Mouse (Mus musculus) forebrain, embryonic 13.5 days (tissue): ENCODE results near the gene Jak2. TPM values are rescaled to one million over a fixed set of nuclear protein-coding genes. Genes with fewer than 3 reads are reported as not detected.

Experiments used
- ATAC-seq: fragments of 200-750 bp; cut with Nextera tagmentation; 2 replicates; pipeline ENCODE4 v1.8.0; 2017
- H3K27ac ChIP-seq: fragments of 300-500 bp; sonication (generic); 2 replicates; pipeline ENCODE4 v1.5.1; 2015; ENCODE audit warnings: inconsistent platforms, mild to moderate bottlenecking, moderate library complexity
- H3K27me3 ChIP-seq: fragments of 300-500 bp; sonication (generic); 2 replicates; pipeline ENCODE4 v1.6.1; 2015; ENCODE audit warnings: mild to moderate bottlenecking, inconsistent platforms
- H3K36me3 ChIP-seq: fragments of 300-500 bp; sonication (generic); 2 replicates; pipeline ENCODE4 v1.6.1; 2015; ENCODE audit warnings: mild to moderate bottlenecking, inconsistent platforms; ENCODE audit not compliant: poor library complexity, severe bottlenecking
- H3K4me1 ChIP-seq: fragments of 300-500 bp; sonication (generic); 2 replicates; pipeline ENCODE4 v1.6.1; 2015; ENCODE audit warnings: inconsistent platforms
- H3K4me2 ChIP-seq: fragments of 300-500 bp; sonication (generic); 2 replicates; pipeline ENCODE4 v1.6.1; 2015; ENCODE audit warnings: inconsistent platforms, mild to moderate bottlenecking, moderate library complexity
- H3K4me3 ChIP-seq: fragments of 300-500 bp; sonication (generic); 2 replicates; pipeline ENCODE4 v1.5.1; 2015; ENCODE audit warnings: mild to moderate bottlenecking, inconsistent platforms
- H3K9ac ChIP-seq: fragments of 300-500 bp; sonication (generic); 2 replicates; pipeline ENCODE4 v1.6.1; 2015; ENCODE audit warnings: mild to moderate bottlenecking, inconsistent platforms
- H3K9me3 ChIP-seq: fragments of 300-500 bp; sonication (generic); replicated peaks from 2 replicates; pipeline ENCODE4 v1.6.1; 2016; ENCODE audit warnings: inconsistent platforms
- WGBS: fragments of 180-500 bp; shearing (Covaris S2); methylation state at CpG from one replicate; pipeline ENCODE4 v1.1.7; 2015; 5-methylcytosine and 5-hydroxymethylcytosine counted together
- polyA plus RNA-seq: library from polyadenylated mRNA; unstranded; fragments of >200 nt; fragmentation: Nextera tagmentation; extraction: Ambion mirVana; gene quantifications from 2 replicates; pipeline ENCODE4 v1.2.1, GENCODE M21; 2015

Jak2 gene
- polyA plus RNA-seq, 1 experiment from 2014 or later: 10.7 TPM

GRCm38 (mm10) chr19:29325053-29325851 is 73.6 kb downstream of the Jak2 start, which contains the start of gene Insl6:
Gene Insl6 (minus strand): TSS chr19:29325356.
- Histone ChIP-seq H3K4me2 (peak within 1 kb of the TSS; percentile 61), H3K4me3 (peak within 1 kb of the TSS; percentile 33), H3K4me1 (0 out of 2 replicates have a peak, but pooled peaks cover 3% of the 10 kb centered on the region), H3K9ac (no peak within 1 kb of the TSS), H3K27me3 (peaks cover 6% of the 10 kb centered on the region; the same call in 1 of the 2 replicates), H3K36me3 (no peaks in the 10 kb centered on the region), H3K27ac (no peak within 1 kb of the TSS), H3K9me3 (no peaks in the 10 kb centered on the region)
- 5% methylated on average over 31 of the region's 31 CpGs for WGBS
- peak; percentile 92 for ATAC-seq

- no peak for ATAC-seq
- 73% methylated on average over 9 of the region's 9 CpGs for whole genome bisulfite sequencing
- peak overlapping the region; percentile 61 for H3K4me2 ChIP-seq
These were observed 74.2 kb downstream of the Jak2 start for GRCm38 (mm10) chr19:29325852-29326180.

GRCm38 (mm10) chr19:29326396-29326795 is 74.8 kb downstream of the Jak2 start:
- 0 out of 2 replicates have a peak, but pooled peaks cover 3% of the 10 kb centered on the region for H3K4me1 ChIP-seq
- H3K27me3 ChIP-seq: peaks cover 6% of the 10 kb centered on the region; the same call in 1 of the 2 replicates
- no peak for ATAC-seq
- H3K36me3 ChIP-seq: no peaks in the 10 kb centered on the region
- H3K9ac ChIP-seq: no peak overlapping the region
- no peaks in the 10 kb centered on the region for H3K9me3 ChIP-seq
- H3K4me2 ChIP-seq: no peak overlapping the region
- no peak overlapping the region for H3K4me3 ChIP-seq
- WGBS: 80% methylated on average over 4 of the region's 4 CpGs
- H3K27ac ChIP-seq: no peak overlapping the region

More at GRCm38 (mm10) chr19:29325852-29326180, 74.2 kb downstream of the Jak2 start:
- H3K27ac ChIP-seq: no peak overlapping the region
- peaks cover 6% of the 10 kb centered on the region; the same call in 1 of the 2 replicates for H3K27me3 ChIP-seq
- no peak overlapping the region for H3K9ac ChIP-seq
- H3K4me1 ChIP-seq: 0 out of 2 replicates have a peak, but pooled peaks cover 3% of the 10 kb centered on the region
- no peaks in the 10 kb centered on the region for H3K36me3 ChIP-seq
- no peaks in the 10 kb centered on the region for H3K9me3 ChIP-seq
- H3K4me3 ChIP-seq: no peak overlapping the region

GRCm38 (mm10) chr19:29326822-29327552 is 75.4 kb downstream of the Jak2 start:
- 70% methylated on average over 13 of the region's 13 CpGs for WGBS
- ATAC-seq: no peak
- H3K4me3 ChIP-seq: no peak overlapping the region

GRCm38 (mm10) chr19:29334068-29334745 is 82.6 kb downstream of the Jak2 start, which contains the start of gene Rln1:
Gene Rln1 (minus strand): TSS chr19:29334670.
- 2% methylated on average over 23 of the region's 23 CpGs for WGBS
- peaks cover 15% of the 10 kb centered on the region for H3K4me1 ChIP-seq
- peak; percentile 77 for ATAC-seq
- no peaks in the 10 kb centered on the region for H3K9me3 ChIP-seq
- H3K4me3 ChIP-seq: peak within 1 kb of the TSS; percentile 46
- H3K4me2 ChIP-seq: peak within 1 kb of the TSS; percentile 80
- no peaks in the 10 kb centered on the region for H3K36me3 ChIP-seq
- no peak within 1 kb of the TSS for H3K27ac ChIP-seq
- peak within 1 kb of the TSS; percentile 74 for H3K9ac ChIP-seq
- peaks cover 5% of the 10 kb centered on the region; the same call in 1 of the 2 replicates for H3K27me3 ChIP-seq

More at GRCm38 (mm10) chr19:29326822-29327552, 75.4 kb downstream of the Jak2 start:
- Histone ChIP-seq H3K4me1 (0 out of 2 replicates have a peak, but pooled peaks cover 3% of the 10 kb centered on the region), H3K27me3 (peaks cover 6% of the 10 kb centered on the region; the same call in 1 of the 2 replicates), H3K9me3 (no peaks in the 10 kb centered on the region), H3K9ac (no peak overlapping the region), H3K27ac (no peak overlapping the region), H3K4me2 (no peak overlapping the region), H3K36me3 (no peaks in the 10 kb centered on the region)

GRCm38 (mm10) chr19:29336624-29337023 is 85.0 kb downstream of the Jak2 start:
- no peak for ATAC-seq
- H3K4me1 ChIP-seq: peaks cover 15% of the 10 kb centered on the region
- no peaks in the 10 kb centered on the region for H3K36me3 ChIP-seq
- WGBS: 89% methylated on average over 2 of the region's 2 CpGs
- H3K27me3 ChIP-seq: peaks cover 5% of the 10 kb centered on the region; the same call in 1 of the 2 replicates
- H3K4me2 ChIP-seq: no peak overlapping the region
- H3K9ac ChIP-seq: no peak overlapping the region
- no peak overlapping the region for H3K4me3 ChIP-seq
- H3K27ac ChIP-seq: no peak overlapping the region
- no peaks in the 10 kb centered on the region for H3K9me3 ChIP-seq

- Histone ChIP-seq H3K9ac (no peak overlapping the region), H3K4me3 (no peak overlapping the region), H3K36me3 (no peaks in the 10 kb centered on the region), H3K9me3 (no peaks in the 10 kb centered on the region), H3K4me2 (no peak overlapping the region), H3K4me1 (no peaks in the 10 kb centered on the region), H3K27me3 (no peaks in the 10 kb centered on the region), H3K27ac (no peak overlapping the region)
- 80% methylated on average over 4 of the region's 4 CpGs for WGBS
- ATAC-seq: no peak
These were observed 89.4 kb downstream of the Jak2 start for GRCm38 (mm10) chr19:29341029-29341428.

GRCm38 (mm10) chr19:29342281-29342680 is 90.7 kb downstream of the Jak2 start:
- Histone ChIP-seq H3K36me3 (no peaks in the 10 kb centered on the region), H3K27ac (no peak overlapping the region), H3K27me3 (no peaks in the 10 kb centered on the region), H3K4me3 (no peak overlapping the region), H3K4me2 (no peak overlapping the region), H3K4me1 (no peaks in the 10 kb centered on the region), H3K9me3 (no peaks in the 10 kb centered on the region), H3K9ac (no peak overlapping the region)
- WGBS: 88% methylated on average over 6 of the region's 6 CpGs
- no peak for ATAC-seq

GRCm38 (mm10) chr19:29344868-29345267 is 93.2 kb downstream of the Jak2 start:
- H3K27me3 ChIP-seq: no peaks in the 10 kb centered on the region
- H3K4me3 ChIP-seq: no peak overlapping the region
- no peak for ATAC-seq
- H3K4me1 ChIP-seq: no peaks in the 10 kb centered on the region
- H3K36me3 ChIP-seq: peaks cover 2% of the 10 kb centered on the region
- H3K4me2 ChIP-seq: no peak overlapping the region
- no peak overlapping the region for H3K27ac ChIP-seq
- no peak overlapping the region for H3K9ac ChIP-seq
- H3K9me3 ChIP-seq: no peaks in the 10 kb centered on the region

- no peak for ATAC-seq
- no peaks in the 10 kb centered on the region for H3K9me3 ChIP-seq
- no peaks in the 10 kb centered on the region; the same call in 1 of the 2 replicates for H3K4me1 ChIP-seq
- no peak overlapping the region for H3K4me3 ChIP-seq
- no peak overlapping the region for H3K4me2 ChIP-seq
- H3K9ac ChIP-seq: no peak overlapping the region
- 87% methylated on average over 6 of the region's 6 CpGs for WGBS
- no peak overlapping the region for H3K27ac ChIP-seq
- no peaks in the 10 kb centered on the region for H3K27me3 ChIP-seq
- H3K36me3 ChIP-seq: peaks cover 6% of the 10 kb centered on the region
These were observed 94.0 kb downstream of the Jak2 start for GRCm38 (mm10) chr19:29345636-29346035.

GRCm38 (mm10) chr19:29350991-29351390 is 99.4 kb downstream of the Jak2 start:
- Histone ChIP-seq H3K36me3 (peaks cover 6% of the 10 kb centered on the region), H3K27me3 (no peaks in the 10 kb centered on the region), H3K9ac (no peak overlapping the region), H3K4me2 (no peak overlapping the region), H3K4me3 (no peak overlapping the region), H3K27ac (no peak overlapping the region; the same call in 1 of the 2 replicates), H3K4me1 (peaks cover 3% of the 10 kb centered on the region; the same call in 1 of the 2 replicates), H3K9me3 (no peaks in the 10 kb centered on the region)
- ATAC-seq: no peak
- 43% methylated on average over 5 of the region's 5 CpGs for WGBS
